Mouse (Mus musculus) ES-Bruce4 (cell line): ENCODE measurements around the gene Olfr1097. TPM values are rescaled to one million over a fixed set of nuclear protein-coding genes. Genes with fewer than 3 reads are reported as not detected.

Source experiments
- H3K27ac ChIP-seq: 2 replicates; pipeline ENCODE4 v1.5.1; 2012; ENCODE audit warnings: low read length, inconsistent platforms; ENCODE audit not compliant: insufficient read depth
- H3K27me3 ChIP-seq: 2 replicates; pipeline ENCODE4 v1.6.1; 2012; ENCODE audit warnings: mild to moderate bottlenecking, low read length, inconsistent platforms; ENCODE audit not compliant: control insufficient read depth, poor library complexity, insufficient read depth, severe bottlenecking
- H3K36me3 ChIP-seq: 2 replicates; pipeline ENCODE4 v1.6.1; 2012; ENCODE audit warnings: inconsistent platforms, mild to moderate bottlenecking, low read length, moderate library complexity; ENCODE audit not compliant: control insufficient read depth, poor library complexity, insufficient read depth, severe bottlenecking
- H3K4me1 ChIP-seq: one replicate; pipeline ENCODE4 v1.8.1; 2011; ENCODE audit warnings: low read length; ENCODE audit not compliant: control insufficient read depth, insufficient read depth
- H3K4me3 ChIP-seq: 2 replicates; pipeline ENCODE4 v1.5.1; 2011; ENCODE audit warnings: low read depth, mild to moderate bottlenecking, low read length
- H3K9ac ChIP-seq: 2 replicates; pipeline ENCODE4 v1.6.1; 2012; ENCODE audit warnings: low read depth, mild to moderate bottlenecking, inconsistent platforms; ENCODE audit not compliant: poor library complexity, severe bottlenecking
- H3K9me3 ChIP-seq: replicated peaks from 2 replicates; pipeline ENCODE4 v1.6.1; 2012; ENCODE audit warnings: mild to moderate bottlenecking, low read length, inconsistent platforms; ENCODE audit not compliant: control insufficient read depth, poor library complexity, insufficient read depth, severe bottlenecking
- CTCF ChIP-seq: IDR thresholded peaks from one replicate; pipeline ENCODE4 v1.8.1; 2011; ENCODE audit warnings: low read depth, low read length
- EP300 ChIP-seq: IDR thresholded peaks from 2 replicates; pipeline ENCODE4 v1.6.1; 2011; ENCODE audit warnings: low read depth, low read length; ENCODE audit not compliant: insufficient read depth
- POLR2A ChIP-seq: IDR thresholded peaks from one replicate; pipeline ENCODE4 v1.8.1; 2011; ENCODE audit warnings: low read length; ENCODE audit not compliant: insufficient read depth
- polyA plus RNA-seq: library from polyadenylated mRNA; stranded (reverse); fragments of >200 nt; gene quantifications from 2 replicates; pipeline ENCODE4 v1.2.4, GENCODE M21; 2011; ENCODE audit warnings: low read depth; ENCODE audit not compliant: missing spikeins, insufficient read depth, insufficient read length

Olfr1097 gene
- not detected in 2 replicates for polyA plus RNA-seq

GRCm38 (mm10) chr2:86892116-86892515 lies at the start of gene Olfr1097:
TSS of gene Olfr1097 (minus strand) at chr2:86892216.
- Histone ChIP-seq H3K4me1 (no peaks in the 10 kb centered on the region), H3K4me3 (no peak within 1 kb of the TSS), H3K9ac (no peak within 1 kb of the TSS), H3K36me3 (no peaks in the 10 kb centered on the region), H3K27me3 (no peaks in the 10 kb centered on the region), H3K27ac (no peak within 1 kb of the TSS), H3K9me3 (no peaks in the 10 kb centered on the region)
- TF ChIP-seq EP300 (no peak), CTCF (no peak), POLR2A (no peak)

- H3K27me3 ChIP-seq = no peaks in the 10 kb centered on the region
- H3K4me3 ChIP-seq = no peak overlapping the region
- no peaks in the 10 kb centered on the region for H3K9me3 ChIP-seq
- H3K9ac ChIP-seq = no peak overlapping the region
- H3K36me3 ChIP-seq = no peaks in the 10 kb centered on the region
- no peak overlapping the region for H3K27ac ChIP-seq
- TF ChIP-seq CTCF (no peak), POLR2A (no peak)
- H3K4me1 ChIP-seq = no peaks in the 10 kb centered on the region
Observed at GRCm38 (mm10) chr2:86926557-86926956, 34.5 kb upstream of the Olfr1097 start.

- TF ChIP-seq CTCF (no peak), POLR2A (no peak), EP300 (no peak)
- Histone ChIP-seq H3K36me3 (no peaks in the 10 kb centered on the region), H3K9me3 (no peaks in the 10 kb centered on the region), H3K4me3 (no peak within 1 kb of the TSS), H3K9ac (no peak within 1 kb of the TSS), H3K27ac (no peak within 1 kb of the TSS), H3K4me1 (no peaks in the 10 kb centered on the region), H3K27me3 (no peaks in the 10 kb centered on the region)
Observed at GRCm38 (mm10) chr2:86924445-86924844, 32.4 kb upstream of the Olfr1097 start, which contains the start of gene Olfr1098. TSS of gene Olfr1098 (minus strand) at chr2:86924545.

GRCm38 (mm10) chr2:86905647-86906046 lies 13.6 kb upstream of the Olfr1097 start:
- Histone ChIP-seq H3K27ac (no peak overlapping the region), H3K27me3 (no peaks in the 10 kb centered on the region), H3K36me3 (no peaks in the 10 kb centered on the region), H3K4me1 (no peaks in the 10 kb centered on the region), H3K9ac (no peak overlapping the region), H3K4me3 (no peak overlapping the region), H3K9me3 (no peaks in the 10 kb centered on the region)
- no peak for TF ChIP-seq POLR2A
- TF ChIP-seq CTCF = no peak
- TF ChIP-seq EP300 = no peak

- no peaks in the 10 kb centered on the region for H3K36me3 ChIP-seq
- no peaks in the 10 kb centered on the region for H3K27me3 ChIP-seq
- H3K27ac ChIP-seq = no peak within 1 kb of the TSS
- H3K9me3 ChIP-seq = no peaks in the 10 kb centered on the region
- H3K9ac ChIP-seq = no peak within 1 kb of the TSS
- TF ChIP-seq EP300 = no peak
- TF ChIP-seq POLR2A = no peak
- no peak for TF ChIP-seq CTCF
- no peaks in the 10 kb centered on the region for H3K4me1 ChIP-seq
- H3K4me3 ChIP-seq = no peak within 1 kb of the TSS
Observed at GRCm38 (mm10) chr2:86874702-86875101, 17.3 kb downstream of the Olfr1097 start, which contains the start of gene Gm13723. TSS of gene Gm13723 (minus strand) at chr2:86874802.

- H3K36me3 ChIP-seq = no peaks in the 10 kb centered on the region
- H3K27me3 ChIP-seq = no peaks in the 10 kb centered on the region
- TF ChIP-seq EP300 (no peak), POLR2A (no peak), CTCF (no peak)
Observed at GRCm38 (mm10) chr2:86851596-86851995, 40.4 kb downstream of the Olfr1097 start, which contains the start of gene Olfr1095. TSS of gene Olfr1095 (minus strand) at chr2:86851696.

More at GRCm38 (mm10) chr2:86851596-86851995, 40.4 kb downstream of the Olfr1097 start, which contains the start of gene Olfr1095:
- H3K9ac ChIP-seq = no peak within 1 kb of the TSS
- no peaks in the 10 kb centered on the region for H3K9me3 ChIP-seq
- H3K4me3 ChIP-seq = no peak within 1 kb of the TSS
- no peaks in the 10 kb centered on the region for H3K4me1 ChIP-seq
- H3K27ac ChIP-seq = no peak within 1 kb of the TSS

Other genes starting within 250 kb of the Olfr1097 start
- not detected in 2 replicates for gene Olfr1085, start 230.2 kb downstream of the Olfr1097 start, polyA plus RNA-seq
- gene Olfr1086, start 212.1 kb downstream of the Olfr1097 start, polyA plus RNA-seq = not detected in 2 replicates
- not detected in 2 replicates for gene Olfr1087, start 193.8 kb downstream of the Olfr1097 start, polyA plus RNA-seq
- gene Olfr1089, start 158.5 kb downstream of the Olfr1097 start, polyA plus RNA-seq = not detected in 2 replicates
- gene Olfr1090, start 133.2 kb downstream of the Olfr1097 start, polyA plus RNA-seq = not detected in 2 replicates
- not detected in 2 replicates for gene Olfr1093, start 109.7 kb downstream of the Olfr1097 start, polyA plus RNA-seq
- gene Olfr141, start 82.2 kb downstream of the Olfr1097 start, polyA plus RNA-seq = not detected in 2 replicates
- gene Olfr1094, start 67.6 kb downstream of the Olfr1097 start, polyA plus RNA-seq = not detected in 2 replicates
- not detected in 2 replicates for gene Olfr1095, start 40.5 kb downstream of the Olfr1097 start, polyA plus RNA-seq
- gene Gm13723, start 17.4 kb downstream of the Olfr1097 start, polyA plus RNA-seq = not detected in 2 replicates
- gene Olfr1098, start 32.3 kb upstream of the Olfr1097 start, polyA plus RNA-seq = not detected in 2 replicates
- gene Olfr1099, start 68.5 kb upstream of the Olfr1097 start, polyA plus RNA-seq = not detected in 2 replicates
- not detected in 2 replicates for gene Olfr1100, start 87.7 kb upstream of the Olfr1097 start, polyA plus RNA-seq
- not detected in 2 replicates for gene Olfr1101, start 99.0 kb upstream of the Olfr1097 start, polyA plus RNA-seq
- not detected in 2 replicates for gene Olfr1102, start 106.2 kb upstream of the Olfr1097 start, polyA plus RNA-seq
- gene Olfr1104, start 134.9 kb upstream of the Olfr1097 start, polyA plus RNA-seq = not detected in 2 replicates
- gene Olfr1105, start 144.3 kb upstream of the Olfr1097 start, polyA plus RNA-seq = not detected in 2 replicates
- not detected in 2 replicates for gene Olfr1106, start 160.1 kb upstream of the Olfr1097 start, polyA plus RNA-seq
- gene Olfr1107, start 183.6 kb upstream of the Olfr1097 start, polyA plus RNA-seq = not detected in 2 replicates
- gene Olfr1109, start 203.8 kb upstream of the Olfr1097 start, polyA plus RNA-seq = not detected in 2 replicates
- not detected in 2 replicates for gene Olfr259, start 222.4 kb upstream of the Olfr1097 start, polyA plus RNA-seq
- gene Olfr1110, start 248.1 kb upstream of the Olfr1097 start, polyA plus RNA-seq = not detected in 2 replicates